Mouse (Mus musculus): ENCODE measurements around the gene Gm10065. TPM values are rescaled to one million over a fixed set of nuclear protein-coding genes. Genes with fewer than 3 reads are reported as not detected.
"Not testable (repeated sequence)": the region's sequence is repeated elsewhere in the genome, so short reads cannot be mapped to it uniquely, and the experiment has no call there.

The Gm10065 gene
- total RNA-seq (2021): not detected

GRCm38 (mm10) chr13:21478759-21479670 is at the start of gene Gm10065, which contains the start of gene Zkscan4:
Gene Gm10065 (minus strand): TSS chr13:21479441.
Gene Zkscan4 (plus strand): TSS chr13:21478907.
- peak; percentile 67 for DNase-seq

- DNase-seq: peak; percentile 80
These were observed 27.0 kb upstream of the Gm10065 start for GRCm38 (mm10) chr13:21506221-21506649.

- DNase-seq: no peak
These were observed 23.1 kb upstream of the Gm10065 start for GRCm38 (mm10) chr13:21502296-21502695.

- DNase-seq: not testable (repeated sequence)
These were observed 21.9 kb upstream of the Gm10065 start, which contains the start of gene Gm11273 for GRCm38 (mm10) chr13:21501182-21501581. Gene Gm11273 (minus strand): TSS chr13:21501418.

GRCm38 (mm10) chr13:21495080-21495479 is 15.8 kb upstream of the Gm10065 start, which contains the start of gene AK157302:
Gene AK157302 (plus strand): TSS chr13:21495223.
- peak; percentile 17 for DNase-seq

- no peak for DNase-seq
These were observed 13.6 kb upstream of the Gm10065 start for GRCm38 (mm10) chr13:21492847-21493246.

GRCm38 (mm10) chr13:21486881-21487280 is 7.6 kb upstream of the Gm10065 start:
- DNase-seq: no peak

GRCm38 (mm10) chr13:21472427-21472826 is 6.8 kb downstream of the Gm10065 start:
- DNase-seq: no peak

- DNase-seq: no peak
These were observed 10.1 kb downstream of the Gm10065 start for GRCm38 (mm10) chr13:21469097-21469496.

GRCm38 (mm10) chr13:21468061-21469019 is 10.9 kb downstream of the Gm10065 start, which contains the start of gene Nkapl:
Gene Nkapl (minus strand): TSS chr13:21468509.
- DNase-seq: peak; percentile 85

- DNase-seq: no peak
These were observed 11.9 kb downstream of the Gm10065 start for GRCm38 (mm10) chr13:21467336-21467735.

- DNase-seq: not testable (repeated sequence)
These were observed 16.7 kb downstream of the Gm10065 start for GRCm38 (mm10) chr13:21462516-21462915.

- DNase-seq: no peak
These were observed 22.9 kb downstream of the Gm10065 start for GRCm38 (mm10) chr13:21456347-21456746.

- no peak for DNase-seq
These were observed 25.1 kb downstream of the Gm10065 start for GRCm38 (mm10) chr13:21454133-21454532.

- peak; percentile 83 for DNase-seq
These were observed 25.8 kb downstream of the Gm10065 start, which contains the start of gene Zscan26 for GRCm38 (mm10) chr13:21453449-21453848. Gene Zscan26 (minus strand): TSS chr13:21453730.

- DNase-seq: no peak
These were observed 26.2 kb downstream of the Gm10065 start for GRCm38 (mm10) chr13:21453042-21453441.

- no peak for DNase-seq
These were observed 31.2 kb downstream of the Gm10065 start for GRCm38 (mm10) chr13:21447856-21448614.

- DNase-seq: no peak
These were observed 32.4 kb downstream of the Gm10065 start for GRCm38 (mm10) chr13:21446796-21447195.

GRCm38 (mm10) chr13:21441207-21441572 is 38.1 kb downstream of the Gm10065 start:
- no peak for DNase-seq

- DNase-seq: peak; percentile 71
These were observed 38.6 kb downstream of the Gm10065 start, which contains the start of gene Pgbd1 for GRCm38 (mm10) chr13:21440503-21441206. Gene Pgbd1 (minus strand): TSS chr13:21441058.

GRCm38 (mm10) chr13:21435476-21435875 is 43.8 kb downstream of the Gm10065 start:
- DNase-seq: no peak
